Mouse (Mus musculus) fat pad, adult 2 months (tissue): ENCODE measurements around the gene BC051665.

Source experiments
- DNase-seq: peaks from one replicate; pipeline ENCODE4 v3.0.0-alpha.2; 2011; ENCODE audit warnings: low read depth, low spot score; ENCODE audit errors: extremely low read depth

Gene BC051665

DNA sequence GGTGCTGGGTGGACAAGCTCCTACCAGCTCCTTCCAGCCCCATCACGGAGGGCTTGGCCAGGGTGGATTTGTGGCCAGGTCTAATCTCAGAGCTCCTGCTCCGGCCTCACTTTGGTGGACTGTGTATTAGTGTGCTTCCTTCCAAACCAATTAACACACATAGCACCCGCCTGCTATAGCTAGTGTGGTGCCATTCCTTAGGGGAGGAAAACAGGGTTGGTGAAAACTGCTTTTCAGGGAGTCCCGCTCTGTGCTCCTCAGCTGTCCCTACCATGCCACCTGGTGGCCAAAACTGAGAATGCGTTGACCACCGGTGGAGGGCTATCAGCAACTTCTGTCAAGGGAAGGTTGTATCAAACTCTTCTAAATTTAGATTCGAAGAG lies 42.1 kb downstream of the BC051665 start:
- no peak for DNase-seq

GRCm38 (mm10) chr13:60743381-60744077 lies 42.6 kb downstream of the BC051665 start:
- no peak for DNase-seq

DNA sequence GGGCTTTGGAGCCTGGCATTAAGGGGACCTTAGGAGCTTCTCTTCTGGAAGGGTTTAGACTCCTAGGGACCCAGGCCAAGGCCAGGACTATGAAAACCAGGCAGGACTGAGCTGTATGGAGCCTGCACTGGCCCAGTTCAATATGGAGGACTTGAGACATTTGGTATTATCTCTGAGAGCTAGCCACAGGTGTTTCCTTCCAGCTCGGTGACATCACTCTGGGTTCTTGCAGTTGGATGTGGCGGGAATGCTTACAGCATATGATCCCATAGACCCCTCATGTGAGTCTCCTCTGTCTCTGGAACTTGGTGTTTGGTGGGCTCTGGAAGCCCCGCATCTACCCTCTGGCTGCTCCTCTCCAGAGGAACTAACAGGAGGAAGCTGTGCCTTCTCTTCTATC lies 43.6 kb downstream of the BC051665 start:
- no peak for DNase-seq

GRCm38 (mm10) chr13:60740248-60740647 lies 45.9 kb downstream of the BC051665 start:
- DNase-seq = no peak

DNA sequence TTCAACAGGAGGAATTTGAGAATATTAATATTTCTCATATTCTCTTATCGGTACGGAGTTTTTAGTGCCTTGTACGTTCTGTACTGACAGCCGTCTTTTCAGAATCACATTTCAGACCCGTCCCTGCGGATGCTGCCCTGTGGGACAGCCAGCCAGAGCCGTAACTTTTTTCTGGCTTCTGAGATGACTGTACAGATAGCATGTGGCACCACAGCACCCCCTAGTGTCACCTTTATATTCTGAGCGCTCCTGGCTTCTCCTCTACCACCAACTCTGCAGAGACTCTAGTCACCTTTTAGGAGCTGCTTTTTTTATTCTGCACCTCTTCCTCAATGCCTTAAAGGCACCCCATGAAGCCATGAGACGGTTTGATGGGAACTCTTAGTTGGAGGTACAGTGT lies 47.7 kb downstream of the BC051665 start:
- no peak for DNase-seq

DNA sequence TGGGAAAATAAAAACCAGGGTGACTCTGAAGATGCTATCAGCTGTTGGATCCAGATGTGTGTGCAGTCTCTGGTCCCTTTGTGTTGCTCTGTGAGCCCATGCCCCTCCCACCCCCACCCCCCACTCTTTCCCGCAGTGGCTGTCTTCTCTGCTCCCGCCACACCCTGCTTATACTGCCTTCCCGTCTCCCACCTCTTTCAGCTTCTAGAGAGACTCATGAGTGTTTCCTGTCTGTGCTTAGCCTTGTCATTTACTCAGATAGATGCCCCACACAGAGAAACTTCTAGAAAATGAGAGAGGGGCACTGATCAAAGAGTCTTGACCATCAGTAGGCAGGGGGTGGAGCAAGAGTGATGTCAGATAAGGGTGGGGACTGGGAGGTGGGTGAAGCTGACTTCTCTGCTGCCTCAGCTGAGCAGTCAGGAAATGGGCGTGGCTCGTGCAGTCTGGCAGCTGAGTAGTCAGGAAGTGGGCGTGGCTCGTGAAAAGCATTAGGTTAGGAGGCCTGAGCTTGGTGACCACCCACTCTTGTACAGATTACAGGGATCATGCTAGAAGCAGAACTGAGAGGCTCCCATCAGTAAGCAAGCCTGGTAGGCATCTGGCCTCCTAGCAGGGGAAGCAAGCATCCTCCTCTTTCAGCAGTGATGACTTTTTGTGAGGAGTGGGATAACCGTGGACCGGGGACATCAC lies 48.4 kb downstream of the BC051665 start:
- DNase-seq = no peak

GRCm38 (mm10) chr13:60736421-60737105 lies 49.6 kb downstream of the BC051665 start:
- DNase-seq = no peak

DNA sequence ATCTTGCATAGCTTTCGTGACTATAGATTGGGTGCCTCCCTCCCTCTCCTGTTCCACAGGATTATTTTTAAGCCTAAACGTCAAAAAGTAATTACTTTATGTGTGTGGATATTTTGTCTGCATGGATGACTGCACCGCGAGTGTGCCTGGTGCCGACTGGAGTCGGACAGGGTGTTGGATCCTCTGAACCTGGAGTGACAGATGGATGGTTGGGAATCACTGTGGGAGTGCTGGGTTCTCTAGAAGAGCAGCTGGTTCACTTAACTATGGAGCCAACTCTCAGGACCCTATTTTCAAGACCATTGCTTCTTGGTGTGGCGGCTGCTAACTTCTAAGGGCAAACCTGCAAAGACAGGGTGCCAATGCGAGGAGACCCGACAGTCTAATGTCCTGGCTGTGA lies 50.9 kb downstream of the BC051665 start:
- DNase-seq = no peak
